Mouse (Mus musculus) granulocyte monocyte progenitor cell, adult 5-6 weeks (primary cell): ENCODE data around the gene Scgb1a1. TPM values are rescaled to one million over a fixed set of nuclear protein-coding genes. Genes with fewer than 3 reads are reported as not detected.
"Not testable (repeated sequence)": the region's sequence is repeated elsewhere in the genome, so short reads cannot be mapped to it uniquely, and the experiment has no call there.

Experiments used
- ATAC-seq: replicated peaks from 2 replicates; pipeline ENCODE4 v1.8.0; 2016; ENCODE audit warnings: mild to moderate bottlenecking, moderate TSS enrichment, inconsistent platforms; ENCODE audit not compliant: poor library complexity, severe bottlenecking
- total RNA-seq, 2 experiments: library from RNA; stranded (forward) in 1 of 2; stranded (reverse) in 1 of 2; fragments of 200-712, 200-1000 nt in 1 of 2; fragments of >200 nt in 1 of 2; fragmentation: Nextera tagmentation in 1 of 2; gene quantifications; 2 replicates each; pipeline ENCODE4 v1.2.3; 2014 to 2017

The Scgb1a1 gene
- not detected in 2 replicates for total RNA-seq (2014; fragmentation: Nextera tagmentation)
- total RNA-seq (2017), result not detected in 2 replicates

- peak; percentile 50 for ATAC-seq
Measured at GRCm38 (mm10) chr19:9087821-9088220, at the start of gene Scgb1a1. Gene Scgb1a1 (minus strand): TSS chr19:9087958.

DNA sequence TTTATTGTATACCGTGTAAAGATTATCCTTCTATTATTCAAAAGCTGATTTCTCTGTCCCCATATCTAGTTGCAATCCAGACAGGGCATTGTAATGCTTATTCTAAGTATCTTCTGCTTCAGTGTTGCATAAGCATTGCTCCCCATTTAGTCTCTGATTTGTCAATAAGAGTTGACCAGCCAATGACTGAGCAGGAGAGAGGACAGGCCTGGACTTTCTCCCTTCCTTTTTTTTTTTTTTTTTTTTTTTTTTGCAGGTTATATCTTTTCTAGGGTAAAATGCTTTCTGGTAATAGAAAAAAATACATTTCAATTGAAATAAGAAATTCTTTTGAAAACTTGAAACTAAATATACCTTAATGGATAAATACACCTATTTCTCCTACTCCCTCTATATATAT lies 49.4 kb upstream of the Scgb1a1 start:
- peak; percentile 75 for ATAC-seq

- ATAC-seq, result peak; percentile 97
Measured at GRCm38 (mm10) chr19:9135512-9136331, 48.0 kb upstream of the Scgb1a1 start, which contains the start of gene Asrgl1. Gene Asrgl1 (minus strand): TSS chr19:9135636.

- peak; percentile 31 for ATAC-seq
Measured at GRCm38 (mm10) chr19:9134746-9135511, 47.2 kb upstream of the Scgb1a1 start.

- no peak for ATAC-seq
Measured at GRCm38 (mm10) chr19:9129996-9130395, 42.2 kb upstream of the Scgb1a1 start.

- no peak for ATAC-seq
Measured at GRCm38 (mm10) chr19:9128499-9129194, 40.9 kb upstream of the Scgb1a1 start.

GRCm38 (mm10) chr19:9123986-9124385 lies 36.2 kb upstream of the Scgb1a1 start:
- not testable (repeated sequence) for ATAC-seq

- peak; percentile 30 for ATAC-seq
Measured at GRCm38 (mm10) chr19:9122390-9122789, 34.6 kb upstream of the Scgb1a1 start.

GRCm38 (mm10) chr19:9119655-9120425 lies 32.1 kb upstream of the Scgb1a1 start:
- no peak for ATAC-seq

DNA sequence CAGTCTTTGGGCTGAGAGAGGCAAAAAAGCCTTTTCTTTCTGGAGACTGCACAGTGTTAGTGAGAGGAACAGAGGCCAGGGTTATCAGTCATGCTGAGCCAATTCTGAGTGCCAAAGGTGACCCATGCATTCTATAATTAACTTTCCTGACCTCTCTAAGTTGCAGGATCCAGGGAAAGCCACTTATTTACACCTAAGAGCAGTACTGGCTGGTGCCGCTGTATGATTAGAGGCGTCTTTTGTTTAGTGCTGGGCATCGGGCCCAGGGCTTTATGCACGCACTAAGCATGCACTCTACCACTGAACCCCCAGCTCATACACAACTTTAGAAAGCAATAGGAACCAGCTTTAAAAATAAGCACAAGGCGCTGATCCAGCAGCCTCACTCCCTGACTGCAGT lies 29.5 kb upstream of the Scgb1a1 start:
- ATAC-seq, result no peak

GRCm38 (mm10) chr19:9116268-9116667 lies 28.5 kb upstream of the Scgb1a1 start:
- ATAC-seq, result peak; percentile 57

- ATAC-seq, result no peak
Measured at GRCm38 (mm10) chr19:9112043-9112442, 24.3 kb upstream of the Scgb1a1 start.

GRCm38 (mm10) chr19:9110182-9110869 lies 22.6 kb upstream of the Scgb1a1 start:
- peak; percentile 91 for ATAC-seq

- ATAC-seq, result no peak
Measured at GRCm38 (mm10) chr19:9108536-9108935, 20.8 kb upstream of the Scgb1a1 start.

DNA sequence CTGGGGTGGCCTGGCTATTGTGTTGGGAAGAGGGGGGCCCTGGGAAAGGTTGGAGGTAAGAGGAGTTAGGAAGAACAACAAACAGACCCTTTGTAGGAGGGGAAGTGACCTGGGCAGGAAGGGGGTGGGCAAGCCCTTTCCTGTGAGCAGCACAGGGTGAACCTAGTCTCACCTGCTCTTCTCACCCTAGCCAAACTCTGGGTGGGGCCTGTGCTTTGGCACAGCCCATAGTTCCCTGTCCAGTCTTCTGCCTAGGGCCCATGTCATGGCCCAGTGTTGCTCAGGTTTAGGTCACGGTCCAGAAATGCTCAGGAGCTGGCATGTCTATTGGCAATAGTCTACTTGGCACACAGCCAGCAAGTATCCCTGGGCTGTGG lies 19.6 kb upstream of the Scgb1a1 start:
- 0 out of 2 replicates have a peak, but pooled peaks have one; percentile 4 for ATAC-seq

DNA sequence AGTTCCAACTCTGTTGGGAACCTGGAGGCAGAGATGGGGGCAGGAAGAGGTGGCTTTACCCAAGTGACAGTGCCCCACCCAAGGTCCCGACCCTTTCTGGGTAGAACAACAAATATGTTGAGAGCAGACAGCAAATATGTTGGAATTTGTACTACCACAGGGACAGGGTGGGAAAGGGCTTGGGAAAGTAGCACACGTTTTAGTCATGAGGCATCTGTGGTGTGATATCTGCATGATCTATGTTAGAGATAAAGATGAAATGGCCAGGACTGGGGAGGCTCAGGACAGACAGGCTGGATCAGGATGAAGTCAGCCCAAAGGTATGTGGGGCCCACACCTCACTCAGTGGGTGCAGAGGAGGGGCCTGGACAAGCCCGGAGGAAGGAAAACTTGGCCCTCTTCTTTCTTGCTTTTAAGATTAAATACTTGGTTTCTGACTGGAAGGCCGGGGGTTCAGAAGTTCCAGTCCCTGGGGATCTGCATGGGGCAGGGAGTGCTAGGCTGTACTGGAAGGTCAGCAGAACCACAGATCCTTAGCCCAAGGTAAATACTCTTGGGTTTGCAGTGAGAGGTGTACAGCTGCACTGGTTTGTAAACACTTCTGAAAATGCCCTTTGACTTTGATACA lies 19.1 kb upstream of the Scgb1a1 start:
- no peak for ATAC-seq

DNA sequence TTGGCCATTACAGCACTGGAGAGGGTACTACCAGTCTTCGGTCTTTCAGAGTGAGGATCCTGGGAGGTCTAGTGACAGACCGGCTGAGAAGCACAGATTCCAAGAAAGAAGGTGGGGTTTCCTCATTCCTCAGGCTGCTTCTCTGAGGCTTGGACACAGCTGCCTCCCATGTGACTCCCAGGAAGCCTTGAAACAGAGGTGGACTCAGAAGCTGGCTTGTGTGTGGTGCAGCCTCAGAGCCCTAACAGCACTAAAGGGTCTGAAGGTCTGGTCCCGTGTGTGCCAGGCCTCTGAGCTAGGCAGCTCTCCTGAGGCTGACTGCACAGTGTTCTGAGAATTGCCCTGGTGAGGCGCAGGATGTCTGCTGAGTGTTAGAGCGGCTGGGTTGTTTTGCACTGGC lies 18.3 kb upstream of the Scgb1a1 start:
- no peak for ATAC-seq

DNA sequence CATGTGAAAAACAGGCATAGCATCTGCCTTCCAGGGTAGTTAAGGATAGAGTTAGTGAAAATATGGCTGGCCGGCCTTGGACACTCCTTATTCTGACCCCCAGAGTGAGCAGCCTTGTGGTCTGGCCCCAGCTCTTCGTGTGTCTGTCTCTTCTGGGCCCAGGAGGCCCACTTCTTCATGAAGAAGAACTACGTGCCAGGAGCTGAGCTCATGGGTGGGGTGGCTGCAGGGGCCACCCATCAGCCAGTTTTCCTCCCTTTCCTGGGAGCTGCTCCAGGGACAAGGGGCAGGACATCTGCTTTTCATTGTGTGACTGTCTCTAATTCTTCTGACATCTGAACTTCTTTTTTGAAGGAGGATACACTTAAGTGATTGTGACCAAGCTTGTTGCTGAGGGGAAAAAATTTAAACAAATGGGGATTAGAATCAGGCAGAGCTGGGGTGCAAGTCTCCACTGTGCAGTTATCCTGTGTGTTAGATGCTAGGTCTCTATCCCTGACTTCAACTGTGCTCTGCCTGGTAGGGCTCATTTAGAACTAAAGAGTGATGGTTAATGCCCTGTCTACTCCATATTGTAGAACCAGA lies 17.4 kb upstream of the Scgb1a1 start:
- no peak for ATAC-seq

- ATAC-seq, result no peak
Measured at GRCm38 (mm10) chr19:9103986-9104385, 16.2 kb upstream of the Scgb1a1 start.
